Mouse (Mus musculus): Measurements from ENCODE around the gene Flywch1. TPM values are rescaled to one million over a fixed set of nuclear protein-coding genes. Genes with fewer than 3 reads are reported as not detected.

Flywch1 gene
- polyA plus RNA-seq, 1 experiment: 366 TPM

- no peak for DNase-seq
- Histone ChIP-seq H3K4me3 (replicated peaks; ENCODE audit: insufficient read depth, low read depth, low read length) (peak overlapping the region; percentile 94), H3K4me1 (ENCODE audit: control insufficient read depth, insufficient read depth, low read length) (no peaks in the 10 kb centered on the region; the same call in 1 of the 2 replicates), H3K27ac (ENCODE audit: insufficient read depth, low read length) (no peak overlapping the region), H3K27me3 (ENCODE audit: control insufficient read depth, insufficient read depth, low read length) (no peaks in the 10 kb centered on the region)
- TF ChIP-seq CTCF (IDR thresholded peaks at IDR 0.05; ENCODE audit: borderline replicate concordance, insufficient read depth, low read depth, low read length): no peak
- no peak for TF ChIP-seq POLR2A (IDR thresholded peaks at IDR 0.05; ENCODE audit: borderline replicate concordance, insufficient read depth, low read length)
- WGBS: under 1% methylated on average over 8 of the region's 8 CpGs
Measured at GRCm38 (mm10) chr17:23804426-23805085, 33.2 kb upstream of the Flywch1 start.

GRCm38 (mm10) chr17:23803366-23804041 lies 32.1 kb upstream of the Flywch1 start:
- H3K27me3 ChIP-seq (ENCODE audit: control insufficient read depth, insufficient read depth, low read length): no peaks in the 10 kb centered on the region
- DNase-seq: no peak
- TF ChIP-seq CTCF (IDR thresholded peaks at IDR 0.05; ENCODE audit: borderline replicate concordance, insufficient read depth, low read depth, low read length) (no peak), POLR2A (IDR thresholded peaks at IDR 0.05; ENCODE audit: borderline replicate concordance, insufficient read depth, low read length) (no peak)
- no peaks in the 10 kb centered on the region; the same call in 1 of the 2 replicates for H3K4me1 ChIP-seq (ENCODE audit: control insufficient read depth, insufficient read depth, low read length)
- H3K4me3 ChIP-seq (replicated peaks; ENCODE audit: insufficient read depth, low read depth, low read length): peak overlapping the region; percentile 94
- under 1% methylated on average over 72 of the region's 83 CpGs for WGBS
- H3K27ac ChIP-seq (ENCODE audit: insufficient read depth, low read length): peak overlapping the region; percentile 81

GRCm38 (mm10) chr17:23802746-23803365 lies 31.5 kb upstream of the Flywch1 start:
- H3K4me1 ChIP-seq (ENCODE audit: control insufficient read depth, insufficient read depth, low read length): no peaks in the 10 kb centered on the region; the same call in 1 of the 2 replicates
- WGBS: under 1% methylated on average over 60 of the region's 60 CpGs
- H3K4me3 ChIP-seq (replicated peaks; ENCODE audit: insufficient read depth, low read depth, low read length): peak overlapping the region; percentile 94
- no peaks in the 10 kb centered on the region for H3K27me3 ChIP-seq (ENCODE audit: control insufficient read depth, insufficient read depth, low read length)
- peak; percentile 98 to 99 for DNase-seq
- H3K27ac ChIP-seq (ENCODE audit: insufficient read depth, low read length): peak overlapping the region; percentile 91
- peak; percentile 78 for TF ChIP-seq POLR2A (IDR thresholded peaks at IDR 0.05; ENCODE audit: borderline replicate concordance, insufficient read depth, low read length)
- no peak for TF ChIP-seq CTCF (IDR thresholded peaks at IDR 0.05; ENCODE audit: borderline replicate concordance, insufficient read depth, low read depth, low read length)

- Histone ChIP-seq H3K4me3 (replicated peaks; ENCODE audit: insufficient read depth, low read depth, low read length) (no peak overlapping the region), H3K4me1 (ENCODE audit: control insufficient read depth, insufficient read depth, low read length) (no peaks in the 10 kb centered on the region; the same call in 1 of the 2 replicates), H3K27me3 (ENCODE audit: control insufficient read depth, insufficient read depth, low read length) (no peaks in the 10 kb centered on the region), H3K27ac (ENCODE audit: insufficient read depth, low read length) (no peak overlapping the region)
- TF ChIP-seq CTCF (IDR thresholded peaks at IDR 0.05; ENCODE audit: borderline replicate concordance, insufficient read depth, low read depth, low read length) (no peak), POLR2A (IDR thresholded peaks at IDR 0.05; ENCODE audit: borderline replicate concordance, insufficient read depth, low read length) (no peak)
- WGBS: 97% methylated on average over 10 of the region's 10 CpGs
- DNase-seq: peak in 1 of 2 experiments; percentile 25
Measured at GRCm38 (mm10) chr17:23801627-23802026, 30.2 kb upstream of the Flywch1 start.

GRCm38 (mm10) chr17:23797316-23797715 lies 25.9 kb upstream of the Flywch1 start:
- Histone ChIP-seq H3K4me1 (ENCODE audit: control insufficient read depth, insufficient read depth, low read length) (no peaks in the 10 kb centered on the region), H3K27ac (ENCODE audit: insufficient read depth, low read length) (no peak overlapping the region), H3K27me3 (ENCODE audit: control insufficient read depth, insufficient read depth, low read length) (no peaks in the 10 kb centered on the region), H3K4me3 (replicated peaks; ENCODE audit: insufficient read depth, low read depth, low read length) (no peak overlapping the region)
- WGBS: 86% methylated on average over 7 of the region's 7 CpGs
- TF ChIP-seq POLR2A (IDR thresholded peaks at IDR 0.05; ENCODE audit: borderline replicate concordance, insufficient read depth, low read length): no peak
- no peak for DNase-seq

GRCm38 (mm10) chr17:23795323-23795722 lies 23.9 kb upstream of the Flywch1 start:
- DNase-seq: no peak
- TF ChIP-seq CTCF (IDR thresholded peaks at IDR 0.05; ENCODE audit: borderline replicate concordance, insufficient read depth, low read depth, low read length): no peak
- TF ChIP-seq POLR2A (IDR thresholded peaks at IDR 0.05; ENCODE audit: borderline replicate concordance, insufficient read depth, low read length): no peak
- WGBS: 95% methylated on average over 8 of the region's 8 CpGs
- no peaks in the 10 kb centered on the region; the same call in 1 of the 2 replicates for H3K4me1 ChIP-seq (ENCODE audit: control insufficient read depth, insufficient read depth, low read length)
- H3K27ac ChIP-seq (ENCODE audit: insufficient read depth, low read length): no peak overlapping the region
- H3K27me3 ChIP-seq (ENCODE audit: control insufficient read depth, insufficient read depth, low read length): no peaks in the 10 kb centered on the region
- no peak overlapping the region for H3K4me3 ChIP-seq (replicated peaks; ENCODE audit: insufficient read depth, low read depth, low read length)

- no peaks in the 10 kb centered on the region for H3K27me3 ChIP-seq (ENCODE audit: control insufficient read depth, insufficient read depth, low read length)
- 45% methylated on average over 2 of the region's 2 CpGs for WGBS
- peak; percentile 38 to 60 for DNase-seq
- H3K27ac ChIP-seq (ENCODE audit: insufficient read depth, low read length): peak overlapping the region; percentile 78
- TF ChIP-seq POLR2A (IDR thresholded peaks at IDR 0.05; ENCODE audit: borderline replicate concordance, insufficient read depth, low read length) (no peak), CTCF (IDR thresholded peaks at IDR 0.05; ENCODE audit: borderline replicate concordance, insufficient read depth, low read depth, low read length) (no peak)
- peak overlapping the region; percentile 61 for H3K4me3 ChIP-seq (replicated peaks; ENCODE audit: insufficient read depth, low read depth, low read length)
- H3K4me1 ChIP-seq (ENCODE audit: control insufficient read depth, insufficient read depth, low read length): peaks cover 3% of the 10 kb centered on the region; the same call in 1 of the 2 replicates
Measured at GRCm38 (mm10) chr17:23791079-23791357, 19.6 kb upstream of the Flywch1 start.

All from cerebellum, adult 2 months (tissue).